Mouse (Mus musculus): ENCODE data around the gene Rpl13a.
A peak's percentile ranks its signal among the peaks of the same experiment; 100 is the strongest.
"Not testable (repeated sequence)": the region's sequence is repeated elsewhere in the genome, so short reads cannot be mapped to it uniquely, and the experiment has no call there.

Gene Rpl13a

DNA sequence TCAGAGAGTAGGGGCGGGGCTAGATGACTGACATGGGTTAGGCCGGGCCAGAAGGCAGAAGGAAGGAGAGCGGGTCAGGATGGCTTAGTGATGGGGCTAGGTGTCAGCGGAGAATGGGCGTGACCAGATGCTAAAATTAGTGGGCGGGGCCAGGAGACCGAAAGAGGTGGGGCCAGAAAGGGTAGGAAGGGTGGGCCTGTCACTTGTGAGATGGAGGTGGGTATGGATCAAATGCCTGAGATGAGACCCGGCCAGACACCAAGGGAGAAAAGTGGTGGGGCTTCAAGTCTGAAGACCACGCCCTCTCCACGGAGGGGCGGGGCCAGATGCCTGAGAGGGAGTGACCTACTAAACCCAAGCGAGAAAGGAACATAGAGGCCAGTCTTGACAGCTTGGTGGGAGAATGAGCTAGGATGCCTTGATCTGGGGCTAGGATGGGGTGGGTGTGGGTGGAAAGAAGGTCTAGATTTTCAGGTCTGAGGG, 6.0 kb upstream of the Rpl13a start:
- DNase-seq: peak; percentile 45 to 61

DNA sequence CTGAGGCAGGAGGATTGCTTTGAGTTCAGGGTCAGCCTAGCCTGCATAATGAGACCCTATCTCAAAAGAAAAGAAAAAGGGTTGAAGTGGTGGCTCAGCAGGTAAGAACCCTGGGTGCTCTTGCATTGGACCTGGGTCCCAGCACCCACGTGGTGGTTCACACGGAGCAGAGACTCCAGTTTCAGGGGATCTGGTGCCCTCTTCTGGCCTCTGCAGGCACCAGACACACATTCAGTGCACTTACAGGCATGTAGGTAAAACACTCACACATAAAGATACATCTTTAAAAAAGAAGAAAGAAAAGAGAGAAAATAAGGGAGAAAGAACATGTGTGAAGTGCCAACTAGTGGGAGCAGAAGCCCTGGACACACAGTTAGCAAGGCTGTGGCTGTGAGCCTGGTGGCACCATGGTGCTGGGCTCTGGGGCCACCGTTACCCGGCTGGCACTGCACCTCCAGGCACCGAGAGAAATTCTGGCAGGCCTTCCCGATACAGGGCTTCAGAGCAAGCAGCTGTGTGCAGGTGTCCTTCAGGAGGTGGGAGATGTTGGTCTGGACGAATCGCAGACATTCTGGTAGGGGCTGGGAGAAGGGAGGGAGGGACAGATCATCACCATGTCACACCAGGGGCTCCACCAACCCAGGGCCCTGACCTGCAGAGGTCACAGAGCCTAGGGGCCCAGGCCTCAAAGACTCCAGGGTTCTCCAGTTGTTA, 5.0 kb upstream of the Rpl13a start:
- no peak for DNase-seq

DNA sequence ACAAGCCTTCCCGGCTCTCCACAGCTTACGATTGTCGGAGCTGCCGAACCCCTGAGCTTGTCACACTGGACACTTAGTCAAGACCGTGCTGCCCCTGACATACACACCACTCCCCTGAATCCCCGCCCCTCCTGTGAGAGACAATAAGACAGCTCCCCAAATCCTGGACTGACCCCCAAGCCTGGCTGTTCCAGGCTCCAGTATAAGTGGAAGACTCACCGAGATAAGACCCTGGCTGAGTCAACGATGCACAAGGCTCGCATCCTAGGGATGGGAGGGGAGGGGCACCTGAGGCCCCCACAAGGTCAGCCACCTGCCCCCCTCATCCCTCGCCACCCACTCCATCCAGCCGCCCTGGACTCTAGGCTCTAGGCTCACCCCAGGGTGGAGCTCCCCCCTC, 3.3 kb upstream of the Rpl13a start:
- no peak for DNase-seq

DNA sequence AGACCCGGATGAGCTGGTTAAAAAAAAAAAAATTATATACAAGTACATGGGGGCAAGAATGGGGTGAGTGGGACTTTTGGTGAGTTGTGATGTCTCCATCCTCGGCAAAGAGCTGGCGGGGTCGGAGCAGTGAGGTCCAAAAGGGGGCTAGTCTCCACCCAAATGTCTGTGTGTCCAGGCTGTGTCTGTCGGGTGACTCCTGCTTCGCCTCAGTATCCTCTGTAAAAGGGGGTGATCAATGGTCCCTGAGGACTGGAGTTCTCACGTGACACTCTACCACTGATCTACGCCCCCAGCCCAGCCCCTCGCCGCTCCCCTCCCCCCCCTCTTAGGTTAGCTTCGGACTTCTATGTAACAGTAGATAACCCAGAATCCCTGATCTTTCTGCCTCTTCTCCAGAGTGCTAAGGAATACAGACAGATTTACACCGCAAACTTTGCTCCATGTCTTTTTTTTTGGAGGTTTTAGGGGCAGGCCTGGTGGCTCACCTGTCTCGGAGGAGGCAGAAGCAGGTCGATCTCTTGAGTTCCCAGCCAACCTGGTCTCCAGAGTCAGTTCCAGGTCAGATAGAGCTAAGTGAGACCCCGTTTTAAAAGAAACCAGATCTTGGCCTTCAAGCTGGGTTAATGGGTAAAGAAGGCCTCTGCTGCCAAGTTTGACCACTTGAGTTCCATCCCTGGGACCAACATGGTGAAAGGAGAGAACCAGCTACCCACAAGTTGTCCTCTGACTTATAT, 1.4 kb upstream of the Rpl13a start:
- no peak for DNase-seq

DNA sequence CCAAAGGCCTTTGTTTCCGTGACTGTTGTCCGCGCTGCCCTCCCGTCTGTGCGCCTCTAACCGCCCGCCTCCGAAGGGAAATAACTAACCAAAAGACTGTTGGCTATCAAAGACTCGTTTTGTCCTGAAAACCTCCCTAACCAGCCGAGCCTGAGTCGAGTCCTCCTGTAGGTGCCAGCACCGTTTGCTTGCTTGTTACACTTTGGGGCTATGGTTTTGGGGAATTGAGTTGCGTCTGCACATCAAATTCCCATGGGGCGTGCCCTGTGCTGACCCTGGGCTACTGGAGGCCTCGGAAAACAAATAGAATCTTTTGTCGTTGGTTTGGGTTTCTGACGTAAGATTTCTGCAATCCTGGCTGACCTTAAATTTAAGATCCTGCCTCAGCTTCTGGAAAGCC, 757 bp upstream of the Rpl13a start:
- DNase-seq: peak; percentile 69 to 77

DNA sequence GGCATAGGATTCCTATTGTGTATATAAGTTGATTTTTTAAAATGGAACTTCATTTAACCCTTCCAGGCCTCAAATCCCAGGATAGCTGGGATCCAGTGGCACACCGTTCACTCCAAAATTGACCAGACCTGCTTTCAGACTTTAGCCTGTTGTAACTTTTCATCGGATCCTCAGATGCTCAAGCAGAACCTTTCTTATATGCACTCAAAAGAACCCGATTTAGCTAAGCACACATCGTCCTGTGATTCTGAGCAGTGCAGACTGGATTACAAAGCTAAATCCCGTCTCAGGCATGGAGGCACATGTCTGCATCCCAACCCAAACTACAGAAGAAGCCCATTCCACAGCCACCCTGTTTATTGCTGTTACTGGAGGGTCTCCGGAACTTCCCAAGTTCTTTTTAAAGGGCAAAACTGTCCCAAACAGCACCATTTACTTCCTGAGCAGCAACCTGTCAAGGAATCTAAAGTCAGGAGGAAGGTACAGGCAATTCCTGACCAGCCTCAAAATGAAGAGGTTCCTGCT, 799 bp downstream of the Rpl13a start:
- DNase-seq: no peak

DNA sequence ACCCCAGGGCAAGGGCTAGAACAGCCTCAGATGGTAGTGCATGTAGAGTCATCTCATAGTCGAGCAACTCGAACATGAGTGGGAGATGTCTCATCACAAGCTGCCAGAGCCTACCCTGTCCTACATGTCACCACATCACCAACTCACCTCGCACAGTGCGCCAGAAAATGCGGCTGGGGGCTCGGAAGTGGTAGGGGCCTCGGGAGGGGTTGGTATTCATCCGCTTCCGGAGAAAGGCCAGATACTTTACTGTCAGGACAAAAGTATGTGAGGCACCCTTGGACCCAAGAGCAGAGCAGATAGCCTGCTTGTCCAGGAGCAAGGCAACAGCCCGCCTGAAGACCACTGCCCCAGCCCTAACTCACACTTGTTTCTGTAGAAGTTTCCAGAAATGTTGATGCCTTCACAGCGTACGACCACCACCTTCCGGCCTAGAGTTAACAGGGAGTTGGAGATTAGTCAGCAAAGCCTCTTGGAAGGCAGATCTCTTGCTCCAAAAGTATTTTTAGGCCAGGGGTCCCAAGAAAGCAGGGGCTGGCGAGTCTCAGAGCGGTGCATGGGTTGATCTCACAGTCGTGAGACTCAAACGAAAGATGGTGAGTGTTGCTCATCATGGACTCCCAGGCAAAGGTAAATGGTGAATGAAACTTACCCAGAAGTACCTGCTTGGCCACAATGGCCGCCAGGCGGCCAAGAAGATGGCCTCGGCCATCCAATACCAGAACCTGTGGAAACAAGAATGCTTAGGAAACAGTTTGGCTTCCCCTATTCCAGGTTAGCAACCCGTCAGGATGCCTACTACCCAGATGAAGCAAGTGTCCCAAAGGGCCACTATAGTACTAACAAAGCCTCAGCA, 1.5 kb downstream of the Rpl13a start:
- DNase-seq: no peak

DNA sequence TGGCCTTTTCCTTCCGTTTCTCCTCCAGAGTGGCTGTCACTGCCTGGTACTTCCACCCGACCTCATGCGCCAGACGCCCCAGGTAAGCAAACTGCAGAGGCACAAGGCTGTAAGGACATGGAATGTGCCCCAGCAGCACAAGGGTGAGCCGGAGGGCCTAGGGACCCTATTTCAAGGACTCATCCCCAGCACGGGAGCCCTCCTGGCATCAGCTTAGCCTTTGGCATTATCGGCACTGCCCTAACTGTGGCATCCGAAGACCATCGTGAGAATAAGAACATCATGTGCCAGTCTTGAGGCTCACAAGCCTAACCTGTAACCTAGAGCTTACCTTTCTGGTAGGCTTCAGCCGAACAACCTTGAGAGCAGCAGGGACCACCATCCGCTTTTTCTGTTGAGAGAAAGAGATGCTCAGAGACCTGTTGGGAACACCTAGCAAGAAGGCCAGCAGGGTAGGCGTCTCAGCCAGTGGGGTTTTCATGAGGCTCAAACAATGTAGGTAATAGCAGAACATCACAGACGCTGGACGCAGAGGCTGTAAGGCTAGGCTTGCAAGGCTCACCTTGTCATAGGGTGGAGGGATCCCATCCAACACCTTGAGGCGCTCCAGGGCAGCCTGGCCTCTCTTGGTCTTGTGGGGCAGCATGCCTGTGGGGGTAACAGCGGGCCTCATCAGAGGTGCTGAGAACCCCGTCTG, 2.3 kb downstream of the Rpl13a start:
- DNase-seq: no peak

DNA sequence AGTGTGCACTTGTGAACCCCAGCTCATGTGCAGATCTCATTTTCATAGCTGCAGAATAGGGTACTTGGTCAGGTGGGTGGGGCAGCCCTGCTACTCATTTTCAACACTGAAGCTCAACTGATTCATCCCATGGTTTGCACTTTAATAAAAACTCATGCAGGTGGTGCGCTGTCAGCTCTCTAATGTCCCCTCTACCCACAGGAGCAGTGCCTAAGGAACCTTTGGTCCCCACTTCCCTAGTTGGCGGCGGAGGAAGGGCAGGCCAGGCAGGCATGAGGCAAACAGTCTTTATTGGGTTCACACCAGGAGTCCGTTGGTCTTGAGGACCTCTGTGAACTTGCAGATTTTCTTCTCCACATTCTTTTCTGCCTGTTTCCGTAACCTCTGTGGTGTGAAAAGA, 2.9 kb downstream of the Rpl13a start:
- DNase-seq: not testable (repeated sequence)

DNA sequence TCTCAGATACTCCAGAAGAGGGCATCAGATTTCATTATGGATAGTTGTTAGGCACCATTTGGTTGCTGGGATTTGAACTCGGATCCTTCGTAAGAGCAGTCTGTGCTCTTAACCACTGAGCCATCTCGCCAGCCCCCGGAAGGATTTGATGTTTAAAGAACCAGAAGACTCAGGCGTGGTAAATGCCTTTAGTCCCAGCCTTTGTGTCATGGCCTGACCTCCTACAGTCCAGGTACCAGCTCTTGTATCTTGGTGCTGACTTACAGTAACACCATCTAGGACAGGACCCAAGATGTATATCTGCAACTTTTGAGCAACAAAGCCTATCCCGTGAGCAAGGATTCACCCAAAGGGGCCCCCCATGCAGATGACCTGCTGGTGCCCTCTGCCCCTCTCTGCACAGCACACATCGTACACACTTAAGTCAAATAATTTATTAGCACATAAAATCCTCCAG, 3.4 kb downstream of the Rpl13a start:
- DNase-seq: no peak

DNA sequence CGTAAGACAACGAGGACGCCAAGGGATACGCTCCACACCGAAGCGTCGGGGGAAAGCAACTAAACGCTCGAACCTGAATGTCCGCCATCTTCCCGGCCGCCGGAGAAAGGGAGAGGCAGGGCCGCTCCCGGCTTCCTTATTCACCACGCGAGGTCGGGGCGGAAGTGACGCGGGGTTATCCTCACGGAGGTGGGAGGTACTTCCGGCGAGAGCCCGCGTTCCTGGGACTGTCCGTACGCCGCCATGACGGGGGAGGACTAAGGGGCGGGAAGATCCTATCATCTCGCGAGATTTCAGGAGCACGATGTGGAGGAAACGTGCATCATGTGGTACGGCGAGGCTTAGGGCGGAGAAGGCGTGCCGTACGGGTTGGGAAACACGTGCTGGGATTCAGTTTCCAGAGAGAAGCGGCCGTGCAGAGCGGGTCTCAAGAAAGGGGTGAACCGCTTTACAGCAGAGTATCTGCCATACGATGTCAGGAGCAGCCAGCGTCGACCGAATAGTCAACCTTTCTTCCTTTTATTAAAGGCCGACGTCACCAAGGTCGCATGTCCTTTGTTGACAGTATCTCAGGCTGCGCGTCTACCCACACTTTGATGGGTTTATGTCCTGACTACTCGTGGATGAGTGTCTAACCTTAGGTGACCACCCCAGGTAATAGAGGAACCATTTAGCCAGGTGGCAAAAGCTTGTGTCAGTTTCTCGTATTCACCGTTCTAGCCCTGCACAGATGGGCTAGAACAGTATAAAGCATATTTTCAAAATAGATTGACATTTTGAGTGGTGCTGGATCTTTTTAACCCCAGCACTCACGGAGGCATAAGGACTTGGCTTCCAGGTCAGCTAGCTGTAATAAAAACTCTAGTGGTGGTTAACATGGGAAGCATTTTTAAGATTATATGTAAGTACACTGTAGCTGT, 4.1 kb downstream of the Rpl13a start, which contains the start of gene Rps11:
Gene Rps11 (minus strand): TSS at position 216 of the 920 bp plus-strand sequence.
- DNase-seq: peak; percentile 99 to 100

DNA sequence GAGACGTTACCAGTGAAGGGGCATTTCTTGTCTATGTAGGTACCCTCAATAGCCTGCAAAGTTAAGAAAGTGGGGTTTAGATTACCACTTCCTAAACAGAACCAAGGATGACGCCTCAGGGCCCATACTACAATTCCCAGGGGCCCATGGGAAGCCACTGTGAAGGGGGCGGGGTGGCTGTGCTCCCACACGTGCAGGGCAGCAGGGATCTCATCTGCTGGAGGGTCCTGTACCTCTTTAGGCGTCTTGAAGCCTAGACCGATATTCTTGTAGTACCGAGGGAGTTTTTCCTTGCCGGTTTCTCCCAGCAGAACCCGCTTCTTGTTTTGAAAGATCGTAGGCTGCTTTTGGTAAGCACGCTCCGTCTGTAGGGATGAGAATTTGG, 5.4 kb downstream of the Rpl13a start:
- DNase-seq: peak in 1 of 2 experiments; percentile 46

DNA sequence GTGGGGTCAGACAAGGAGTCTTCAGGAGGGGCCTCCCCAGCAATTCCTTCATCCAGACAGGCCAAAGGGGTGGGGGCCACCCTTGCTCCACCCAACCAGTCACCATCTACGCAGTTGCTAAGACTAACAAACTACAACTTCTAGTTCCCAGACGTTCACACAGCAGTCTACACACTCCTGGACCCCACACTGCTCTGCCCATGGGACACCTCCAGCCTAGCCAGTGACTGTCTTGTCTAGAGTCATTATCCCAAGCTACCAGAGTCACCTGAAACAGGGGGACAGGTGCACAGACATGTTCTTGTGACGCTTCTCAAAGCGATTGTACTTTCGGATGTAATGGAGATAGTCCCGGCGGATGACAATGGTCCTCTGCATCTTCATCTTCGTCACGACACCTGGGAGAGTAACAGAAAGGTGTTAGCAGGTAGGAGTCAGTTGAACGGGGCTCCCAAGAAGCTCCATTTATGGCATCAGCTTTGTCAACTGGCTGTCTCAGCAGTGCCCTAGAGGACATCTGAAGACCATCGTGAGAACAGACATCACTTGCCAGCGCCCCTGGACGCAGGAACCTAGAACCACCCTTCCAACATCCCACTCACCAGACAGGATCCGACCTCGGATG, 5.9 kb downstream of the Rpl13a start:
- no peak for DNase-seq

DNA sequence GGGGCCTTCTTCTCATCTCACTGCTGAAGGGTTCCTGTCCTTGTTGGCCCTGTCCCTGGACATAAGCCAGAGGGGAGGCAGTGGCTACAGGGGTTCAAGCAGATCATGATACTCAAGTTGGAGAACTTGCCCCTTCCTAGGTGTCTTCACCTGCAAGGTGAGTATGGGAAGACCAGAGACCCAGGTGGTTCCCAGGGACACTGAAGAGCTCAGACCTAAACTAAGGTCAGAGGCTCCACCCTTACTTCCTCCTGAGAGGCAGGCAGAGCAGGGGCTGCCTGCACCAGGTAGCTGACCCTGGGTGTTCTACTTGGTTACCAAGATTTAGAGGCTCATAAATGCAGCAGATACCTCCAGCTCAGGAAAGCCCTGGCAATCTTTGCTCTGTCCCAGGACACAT, 6.6 kb downstream of the Rpl13a start:
- DNase-seq: no peak

DNA sequence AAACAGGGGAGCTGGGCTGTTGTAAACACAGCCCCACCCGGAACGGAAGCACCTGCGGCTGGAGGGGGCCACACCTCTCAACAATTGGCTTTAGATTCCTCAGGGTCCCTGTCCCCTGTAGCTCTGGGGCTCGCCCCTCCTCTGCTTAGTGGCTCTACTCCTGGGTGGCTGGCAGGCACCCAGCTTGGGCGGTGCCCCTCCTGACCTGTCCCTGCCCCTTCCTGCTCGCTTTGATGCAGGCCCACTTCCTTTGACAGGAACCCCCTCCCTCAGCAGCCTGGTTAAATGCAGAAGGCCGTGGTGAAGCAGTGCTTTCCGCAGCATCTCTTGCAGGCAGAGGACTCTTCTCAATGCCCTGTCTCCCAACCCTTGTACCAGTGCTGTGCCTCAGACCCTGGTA, 7.2 kb downstream of the Rpl13a start:
- peak; percentile 70 to 87 for DNase-seq

DNA sequence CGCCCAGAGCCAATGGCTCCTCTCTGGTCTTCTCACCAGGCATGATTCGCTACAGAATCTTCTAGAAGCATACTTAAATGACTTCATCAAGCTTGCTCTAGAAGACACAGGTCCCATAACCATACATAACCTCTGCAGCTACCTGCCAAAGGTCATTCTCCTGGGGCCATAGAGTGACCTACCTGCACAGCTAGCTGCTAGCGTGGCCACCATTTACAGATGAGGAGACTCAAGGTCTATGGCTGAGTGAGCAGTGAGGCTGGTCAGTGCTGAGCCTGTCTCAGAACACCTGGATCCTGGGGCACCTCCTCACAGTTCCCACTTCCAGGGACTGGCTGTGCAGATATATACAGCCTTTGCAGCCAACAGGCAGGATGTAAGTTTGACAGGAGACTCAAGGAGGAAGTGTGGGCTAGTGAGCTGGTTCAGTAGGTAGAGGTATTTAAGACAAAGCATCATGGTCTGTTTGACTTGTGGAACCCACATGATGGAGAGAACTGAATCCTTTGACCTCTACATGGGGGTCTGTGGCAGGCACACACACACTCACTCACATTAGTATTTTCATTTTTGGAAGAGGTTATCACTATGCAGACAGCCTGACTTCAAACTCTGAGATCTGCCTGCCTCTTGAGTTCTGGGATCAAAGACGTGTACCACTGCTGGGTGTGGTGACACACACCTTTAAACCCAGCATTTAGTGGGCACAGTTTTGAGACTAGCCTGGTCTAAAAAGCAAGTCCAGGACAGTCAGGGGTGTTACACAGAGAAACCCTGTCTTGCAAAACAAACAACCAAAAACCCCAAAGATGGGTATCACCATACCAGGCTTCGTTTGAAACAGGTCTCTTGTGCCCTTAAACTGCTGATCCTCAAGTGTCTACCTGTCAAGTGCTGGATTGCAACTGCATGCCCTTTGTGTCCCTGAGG, 8.5 kb downstream of the Rpl13a start:
- no peak for DNase-seq

DNA sequence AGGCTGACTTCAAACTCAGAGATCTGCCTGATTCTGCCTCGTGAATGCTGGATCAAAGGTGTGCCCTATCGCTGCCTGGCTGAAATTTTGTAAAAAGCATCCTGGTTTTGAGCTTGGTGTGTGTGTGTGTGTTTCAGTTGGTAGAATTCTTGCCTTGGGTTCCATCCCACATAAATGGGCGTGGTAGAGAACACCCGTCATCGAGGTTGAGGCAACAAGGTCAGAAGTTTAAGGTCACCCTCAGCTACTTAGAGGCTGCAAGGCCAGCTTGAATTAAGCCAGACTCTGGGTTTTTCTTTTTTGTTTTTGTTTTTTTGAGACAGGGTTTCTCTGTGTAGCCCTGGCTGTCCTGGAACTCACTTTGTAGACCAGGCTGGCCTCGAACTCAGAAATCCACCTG, 10.2 kb downstream of the Rpl13a start:
- no peak for DNase-seq

DNA sequence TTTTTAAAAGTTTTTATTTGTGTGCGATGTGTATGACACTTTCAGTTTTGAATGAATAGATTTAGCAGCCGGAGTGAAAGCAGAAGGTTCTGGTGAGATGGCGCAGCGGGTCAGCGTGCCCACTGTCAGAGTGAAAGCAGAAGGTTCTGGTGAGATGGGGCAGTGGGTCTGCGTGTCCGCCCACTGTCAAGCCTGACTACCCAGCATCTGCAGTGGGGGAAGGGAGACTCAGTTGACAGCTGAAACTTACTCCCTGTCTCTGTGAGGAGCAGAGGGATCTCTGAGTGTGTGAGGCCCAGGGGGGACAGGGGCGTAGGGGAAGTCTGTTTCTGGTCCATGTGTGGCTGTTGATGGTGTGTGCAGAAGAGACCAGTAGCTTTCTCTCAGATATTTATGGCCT, 11.0 kb downstream of the Rpl13a start:
- no peak for DNase-seq

DNA sequence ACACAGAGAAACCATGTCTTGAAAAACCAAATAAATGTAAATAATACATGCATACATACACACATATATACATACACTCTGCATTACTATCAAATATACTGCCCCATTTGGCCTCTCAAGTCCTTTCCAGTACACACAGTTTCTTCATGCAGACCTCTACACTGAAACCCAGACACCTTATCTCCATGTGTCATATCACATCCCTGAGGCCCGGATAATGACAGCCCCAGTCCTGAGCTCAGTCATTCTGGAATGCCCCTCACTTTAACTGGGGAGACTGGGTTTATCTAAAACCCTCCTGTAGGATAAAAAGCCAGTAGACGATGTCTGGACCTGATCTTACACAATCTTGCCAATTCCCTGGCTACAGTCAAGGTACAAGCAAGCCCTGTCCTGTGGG, 15.1 kb downstream of the Rpl13a start:
- DNase-seq: no peak

DNA sequence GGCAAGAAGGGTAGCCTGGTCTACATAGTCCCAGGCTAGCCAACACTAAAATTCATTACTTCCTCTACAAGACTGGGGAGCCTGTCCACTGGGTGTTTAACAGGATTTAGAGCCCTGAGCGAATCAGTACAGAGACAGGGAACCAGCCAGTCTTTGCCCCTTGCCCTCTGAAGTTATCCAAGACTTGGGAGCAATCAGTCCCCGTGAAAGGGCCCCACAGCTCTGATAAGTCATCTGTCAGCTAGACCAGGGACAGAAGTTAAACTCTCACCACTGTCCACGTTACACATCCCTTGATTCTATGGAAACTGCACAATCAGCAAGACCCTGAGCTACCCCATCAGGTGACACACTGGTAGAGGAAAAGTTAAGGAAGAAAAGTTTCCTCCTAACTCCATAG, 16.0 kb downstream of the Rpl13a start:
- no peak for DNase-seq

All from kidney, postnatal 25 days (tissue).